Mouse (Mus musculus) heart, postnatal 0 days (tissue): ENCODE measurements around the gene Ppp2r1b.

Source experiments
- CTCF ChIP-seq: IDR thresholded peaks from 2 replicates; pipeline ENCODE4 v1.5.1; 2016; ENCODE audit warnings: antibody characterized with exemption, control low read depth, low read depth
- EP300 ChIP-seq: IDR thresholded peaks from 2 replicates; pipeline ENCODE4 v1.6.1; 2016; ENCODE audit warnings: antibody characterized with exemption, low read depth

- TF ChIP-seq CTCF, result no peak
- no peak for TF ChIP-seq EP300
Observed at GRCm38 (mm10) chr9:50821651-50822050, 23.4 kb upstream of the Ppp2r1b start.
